Mouse (Mus musculus) lung, embryonic 14.5 days (tissue): ENCODE results near the gene Slc10a4. TPM values are rescaled to one million over a fixed set of nuclear protein-coding genes. Genes with fewer than 3 reads are reported as not detected.

ENCODE experiments used
- ATAC-seq: fragments of 200-750 bp; cut with Nextera tagmentation; 2 replicates; pipeline ENCODE4 v1.8.0; 2017; ENCODE audit warnings: mild to moderate bottlenecking, moderate TSS enrichment, moderate library complexity; ENCODE audit not compliant: insufficient read depth
- DNase-seq: peaks from one replicate; pipeline ENCODE4 v3.0.0-alpha.2; 2015
- H3K27ac ChIP-seq: fragments of 300-500 bp; sonication (generic); 2 replicates; pipeline ENCODE4 v1.5.1; 2014; ENCODE audit warnings: low read depth, mild to moderate bottlenecking, moderate library complexity
- H3K27me3 ChIP-seq: fragments of 300-500 bp; sonication (generic); 2 replicates; pipeline ENCODE4 v1.6.1; 2014; ENCODE audit warnings: low read length, control low read depth; ENCODE audit not compliant: insufficient read depth
- H3K36me3 ChIP-seq: fragments of 300-500 bp; sonication (generic); 2 replicates; pipeline ENCODE4 v1.6.1; 2014; ENCODE audit warnings: control low read depth; ENCODE audit not compliant: insufficient read depth
- H3K4me1 ChIP-seq: fragments of 300-500 bp; sonication (generic); 2 replicates; pipeline ENCODE4 v1.6.1; 2014; ENCODE audit warnings: antibody characterized with exemption, control low read depth; ENCODE audit not compliant: insufficient read depth
- H3K4me2 ChIP-seq: fragments of 300-500 bp; sonication (generic); 2 replicates; pipeline ENCODE4 v1.6.1; 2014; ENCODE audit warnings: mild to moderate bottlenecking
- H3K4me3 ChIP-seq: fragments of 300-500 bp; sonication (generic); 2 replicates; pipeline ENCODE4 v1.5.1; 2014; ENCODE audit warnings: low read depth, low read length
- H3K9ac ChIP-seq: fragments of 300-500 bp; sonication (generic); 2 replicates; pipeline ENCODE4 v1.6.1; 2014
- H3K9me3 ChIP-seq: fragments of 300-500 bp; sonication (generic); 2 replicates; pipeline ENCODE4 v1.6.1; 2016; ENCODE audit warnings: low read depth, low read length, control low read depth
- CTCF ChIP-seq: IDR thresholded peaks from 2 replicates; pipeline ENCODE4 v1.5.1; 2016; ENCODE audit warnings: antibody characterized with exemption, low read depth
- WGBS: fragments of 180-500 bp; shearing (Covaris S2); extraction: QIAGEN DNeasy Blood & Tissue Kit; methylation state at CpG from one replicate; pipeline ENCODE4 v1.1.7; 2014; 5-methylcytosine and 5-hydroxymethylcytosine counted together
- polyA plus RNA-seq: library from polyadenylated mRNA; unstranded; fragments of >200 nt; fragmentation: Nextera tagmentation; extraction: Ambion mirVana; gene quantifications from 2 replicates; pipeline ENCODE4 v1.2.1, GENCODE M21; 2014

The Slc10a4 gene
- polyA plus RNA-seq, 1 experiment from 2014 or later = 0.28 TPM

DNA sequence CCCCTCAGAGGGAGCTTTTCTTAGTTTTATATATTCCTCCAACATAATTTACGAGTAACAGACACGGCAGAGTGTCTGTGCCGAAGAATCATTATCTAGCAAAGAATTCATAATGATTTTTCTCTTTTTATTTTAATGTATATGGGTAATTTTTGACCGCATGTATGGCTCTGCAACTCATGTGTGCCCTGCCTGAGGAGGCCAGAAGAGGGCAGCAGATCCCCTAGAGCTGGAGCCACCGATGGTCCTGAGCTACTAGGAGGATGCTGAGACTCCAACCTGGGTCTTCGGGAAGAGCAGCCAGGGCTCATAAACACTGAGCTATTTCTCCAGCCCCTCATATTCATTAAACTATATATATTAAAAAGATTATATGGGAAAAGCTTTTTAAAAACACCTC, 49.8 kb downstream of the Slc10a4 start:
- Histone ChIP-seq H3K4me1 (no peaks in the 10 kb centered on the region), H3K36me3 (peaks cover 60% of the 10 kb centered on the region), H3K27ac (no peak overlapping the region), H3K4me2 (no peak overlapping the region), H3K27me3 (no peaks in the 10 kb centered on the region), H3K9me3 (no peaks in the 10 kb centered on the region), H3K4me3 (no peak overlapping the region), H3K9ac (no peak overlapping the region)
- TF ChIP-seq CTCF = peak; percentile 53
- DNase-seq (peak; percentile 23), ATAC-seq (no peak)
- WGBS = 93% methylated on average over 6 of the region's 6 CpGs

DNA sequence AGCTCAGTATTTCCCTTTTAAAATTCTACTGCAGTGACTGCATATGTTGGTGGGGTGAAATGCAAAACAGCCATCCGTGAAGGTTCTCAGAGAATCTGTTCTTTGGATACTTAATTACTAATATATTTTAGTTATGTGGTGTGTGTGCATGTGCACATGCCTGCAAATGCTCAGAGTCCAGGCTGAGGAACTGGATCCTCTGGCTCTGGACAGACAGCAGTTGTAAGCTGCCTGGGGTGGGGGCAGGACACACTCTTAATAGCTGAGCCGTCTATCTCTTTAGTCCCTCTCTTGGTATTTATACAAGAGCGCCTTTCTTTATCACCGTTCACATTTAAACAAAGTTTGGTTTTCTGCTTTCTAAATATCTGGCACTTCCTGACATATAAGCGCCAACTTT, 50.3 kb downstream of the Slc10a4 start:
- peaks cover 58% of the 10 kb centered on the region for H3K36me3 ChIP-seq

DNA sequence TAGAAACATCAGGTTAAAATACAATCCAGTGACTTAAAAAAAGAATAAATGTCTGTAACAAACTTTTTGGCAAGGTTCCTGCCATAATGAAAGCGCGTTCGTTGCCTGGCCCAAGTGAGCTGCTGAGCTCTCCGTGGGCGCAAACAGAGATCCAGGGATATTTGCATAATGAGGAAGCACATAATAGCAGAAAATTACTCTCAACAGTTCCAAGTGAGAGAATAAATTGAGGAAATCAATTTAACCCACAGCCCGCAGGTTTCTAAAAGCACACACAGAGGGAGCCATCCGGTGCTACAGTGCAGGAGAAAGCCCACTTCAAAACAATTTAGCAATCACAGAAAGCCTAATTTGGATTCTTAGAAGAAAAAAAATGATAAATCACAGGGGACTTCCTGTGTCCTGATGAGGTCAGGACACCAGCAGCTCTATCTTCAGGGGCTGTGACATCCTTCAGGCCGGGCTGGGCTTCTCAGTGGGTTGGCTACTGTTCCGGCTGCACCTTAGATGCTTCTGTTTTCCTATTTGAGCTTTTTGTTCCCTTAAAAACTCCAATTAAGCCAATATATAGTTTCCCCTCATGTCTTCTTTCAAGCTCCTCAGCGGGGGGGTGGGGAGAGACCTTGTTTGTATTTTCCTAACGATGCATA, 54.9 kb downstream of the Slc10a4 start:
- Histone ChIP-seq H3K4me1 (no peaks in the 10 kb centered on the region), H3K27me3 (no peaks in the 10 kb centered on the region), H3K9me3 (no peaks in the 10 kb centered on the region), H3K27ac (no peak overlapping the region), H3K4me2 (no peak overlapping the region), H3K36me3 (peaks cover 37% of the 10 kb centered on the region), H3K4me3 (no peak overlapping the region), H3K9ac (no peak overlapping the region)
- no peak for ATAC-seq
- DNase-seq = no peak
- 80% methylated on average over 11 of the region's 11 CpGs for WGBS
- no peak for TF ChIP-seq CTCF

More for the DNA sequence above, 50.3 kb downstream of the Slc10a4 start:
- Histone ChIP-seq H3K27me3 (no peaks in the 10 kb centered on the region), H3K4me2 (no peak overlapping the region), H3K4me3 (no peak overlapping the region), H3K4me1 (no peaks in the 10 kb centered on the region), H3K9ac (no peak overlapping the region), H3K9me3 (no peaks in the 10 kb centered on the region), H3K27ac (no peak overlapping the region)
- ATAC-seq (no peak), DNase-seq (no peak)
- WGBS = 59% methylated on average over 5 of the region's 5 CpGs
- no peak for TF ChIP-seq CTCF

Other genes with a start within 250 kb of the Slc10a4 start
- 3.5 and 3.8 TPM in 2 replicates for gene Tec, start 138.4 kb upstream of the Slc10a4 start, polyA plus RNA-seq
- 23.0 and 25.1 TPM in 2 replicates for gene Slain2, start 92.6 kb upstream of the Slc10a4 start, polyA plus RNA-seq
- not detected in 2 replicates for gene Gm10135, start 32.2 kb upstream of the Slc10a4 start, polyA plus RNA-seq
- 21.4 and 22.6 TPM in 2 replicates for gene Fryl, start 249.7 kb downstream of the Slc10a4 start, polyA plus RNA-seq